Mouse (Mus musculus): ENCODE data around the gene Vps41. TPM values are rescaled to one million over a fixed set of nuclear protein-coding genes. Genes with fewer than 3 reads are reported as not detected.

Gene Vps41
- polyA plus RNA-seq, 1 experiment from 2014 or later: 45.5 TPM

- WGBS: 90% methylated on average over 4 of the region's 4 CpGs
- peaks cover 4% of the 10 kb centered on the region; the same call in 1 of the 2 replicates for H3K36me3 ChIP-seq (ENCODE audit: control insufficient read depth, insufficient read depth)
- ATAC-seq: no peak
- TF ChIP-seq CTCF (IDR thresholded peaks at IDR 0.05; ENCODE audit: low read depth): no peak
- no peaks in the 10 kb centered on the region for H3K9me3 ChIP-seq (ENCODE audit: control insufficient read depth)
- no peaks in the 10 kb centered on the region for H3K27me3 ChIP-seq (replicated peaks; ENCODE audit: control insufficient read depth, insufficient read depth, low read length)
- no peak overlapping the region for H3K4me3 ChIP-seq (ENCODE audit: low read depth, low read length)
- H3K4me2 ChIP-seq (replicated peaks; ENCODE audit: low read depth): no peak overlapping the region
- no peak overlapping the region for H3K27ac ChIP-seq (ENCODE audit: low read depth, low read length)
- no peak overlapping the region for H3K9ac ChIP-seq (ENCODE audit: low read depth, low read length)
- H3K4me1 ChIP-seq (replicated peaks; ENCODE audit: control insufficient read depth, insufficient read depth, low read length): no peaks in the 10 kb centered on the region
These were observed 122.1 kb downstream of the Vps41 start for GRCm38 (mm10) chr13:18839231-18839630.

GRCm38 (mm10) chr13:18840366-18840765 is 123.3 kb downstream of the Vps41 start:
- Histone ChIP-seq H3K9ac (ENCODE audit: low read depth, low read length) (no peak overlapping the region), H3K36me3 (ENCODE audit: control insufficient read depth, insufficient read depth) (peaks cover 11% of the 10 kb centered on the region), H3K4me3 (ENCODE audit: low read depth, low read length) (no peak overlapping the region), H3K4me1 (replicated peaks; ENCODE audit: control insufficient read depth, insufficient read depth, low read length) (no peaks in the 10 kb centered on the region), H3K9me3 (ENCODE audit: control insufficient read depth) (no peaks in the 10 kb centered on the region), H3K4me2 (replicated peaks; ENCODE audit: low read depth) (no peak overlapping the region), H3K27ac (ENCODE audit: low read depth, low read length) (no peak overlapping the region), H3K27me3 (replicated peaks; ENCODE audit: control insufficient read depth, insufficient read depth, low read length) (no peaks in the 10 kb centered on the region)
- no peak for ATAC-seq
- no peak for TF ChIP-seq CTCF (IDR thresholded peaks at IDR 0.05; ENCODE audit: low read depth)
- 82% methylated on average over 4 of the region's 4 CpGs for WGBS

- Histone ChIP-seq H3K4me2 (replicated peaks; ENCODE audit: low read depth) (no peak overlapping the region), H3K27ac (ENCODE audit: low read depth, low read length) (no peak overlapping the region), H3K27me3 (replicated peaks; ENCODE audit: control insufficient read depth, insufficient read depth, low read length) (no peaks in the 10 kb centered on the region), H3K9me3 (ENCODE audit: control insufficient read depth) (no peaks in the 10 kb centered on the region), H3K9ac (ENCODE audit: low read depth, low read length) (no peak overlapping the region), H3K4me1 (replicated peaks; ENCODE audit: control insufficient read depth, insufficient read depth, low read length) (no peaks in the 10 kb centered on the region), H3K36me3 (ENCODE audit: control insufficient read depth, insufficient read depth) (peaks cover 14% of the 10 kb centered on the region), H3K4me3 (ENCODE audit: low read depth, low read length) (no peak overlapping the region)
- TF ChIP-seq CTCF (IDR thresholded peaks at IDR 0.05; ENCODE audit: low read depth): no peak
- no peak for ATAC-seq
- 69% methylated on average over 2 of the region's 2 CpGs for WGBS
These were observed 123.9 kb downstream of the Vps41 start for GRCm38 (mm10) chr13:18841019-18841418.

- Histone ChIP-seq H3K9me3 (ENCODE audit: control insufficient read depth) (no peaks in the 10 kb centered on the region), H3K9ac (ENCODE audit: low read depth, low read length) (no peak overlapping the region), H3K4me3 (ENCODE audit: low read depth, low read length) (no peak overlapping the region), H3K4me1 (replicated peaks; ENCODE audit: control insufficient read depth, insufficient read depth, low read length) (no peaks in the 10 kb centered on the region), H3K27ac (ENCODE audit: low read depth, low read length) (no peak overlapping the region), H3K27me3 (replicated peaks; ENCODE audit: control insufficient read depth, insufficient read depth, low read length) (no peaks in the 10 kb centered on the region), H3K4me2 (replicated peaks; ENCODE audit: low read depth) (no peak overlapping the region), H3K36me3 (ENCODE audit: control insufficient read depth, insufficient read depth) (peaks cover 20% of the 10 kb centered on the region)
- TF ChIP-seq CTCF (IDR thresholded peaks at IDR 0.05; ENCODE audit: low read depth): no peak
- ATAC-seq: no peak
- 93% methylated on average over 6 of the region's 6 CpGs for WGBS
These were observed 124.7 kb downstream of the Vps41 start for GRCm38 (mm10) chr13:18841752-18842282.

GRCm38 (mm10) chr13:18842556-18842955 is 125.5 kb downstream of the Vps41 start:
- TF ChIP-seq CTCF (IDR thresholded peaks at IDR 0.05; ENCODE audit: low read depth): no peak

GRCm38 (mm10) chr13:18843546-18843945 is 126.5 kb downstream of the Vps41 start:
- H3K27me3 ChIP-seq (replicated peaks; ENCODE audit: control insufficient read depth, insufficient read depth, low read length): no peaks in the 10 kb centered on the region
- ATAC-seq: no peak
- 96% methylated on average over 1 of the region's 1 CpGs for WGBS

More at GRCm38 (mm10) chr13:18842556-18842955, 125.5 kb downstream of the Vps41 start:
- Histone ChIP-seq H3K4me1 (replicated peaks; ENCODE audit: control insufficient read depth, insufficient read depth, low read length) (no peaks in the 10 kb centered on the region), H3K27ac (ENCODE audit: low read depth, low read length) (no peak overlapping the region), H3K36me3 (ENCODE audit: control insufficient read depth, insufficient read depth) (peaks cover 26% of the 10 kb centered on the region), H3K4me2 (replicated peaks; ENCODE audit: low read depth) (no peak overlapping the region), H3K4me3 (ENCODE audit: low read depth, low read length) (no peak overlapping the region), H3K27me3 (replicated peaks; ENCODE audit: control insufficient read depth, insufficient read depth, low read length) (no peaks in the 10 kb centered on the region), H3K9ac (ENCODE audit: low read depth, low read length) (no peak overlapping the region), H3K9me3 (ENCODE audit: control insufficient read depth) (no peaks in the 10 kb centered on the region)
- ATAC-seq: no peak
- WGBS: 92% methylated on average over 4 of the region's 4 CpGs

GRCm38 (mm10) chr13:18847386-18847785 is 130.3 kb downstream of the Vps41 start:
- H3K4me2 ChIP-seq (replicated peaks; ENCODE audit: low read depth): no peak overlapping the region
- H3K4me1 ChIP-seq (replicated peaks; ENCODE audit: control insufficient read depth, insufficient read depth, low read length): no peaks in the 10 kb centered on the region
- no peak overlapping the region for H3K9ac ChIP-seq (ENCODE audit: low read depth, low read length)
- H3K4me3 ChIP-seq (ENCODE audit: low read depth, low read length): no peak overlapping the region
- H3K27me3 ChIP-seq (replicated peaks; ENCODE audit: control insufficient read depth, insufficient read depth, low read length): no peaks in the 10 kb centered on the region
- no peak for ATAC-seq
- H3K36me3 ChIP-seq (ENCODE audit: control insufficient read depth, insufficient read depth): peaks cover 26% of the 10 kb centered on the region
- H3K9me3 ChIP-seq (ENCODE audit: control insufficient read depth): no peaks in the 10 kb centered on the region
- H3K27ac ChIP-seq (ENCODE audit: low read depth, low read length): no peak overlapping the region
- no peak for TF ChIP-seq CTCF (IDR thresholded peaks at IDR 0.05; ENCODE audit: low read depth)
- WGBS: 66% methylated on average over 3 of the region's 3 CpGs

More at GRCm38 (mm10) chr13:18843546-18843945, 126.5 kb downstream of the Vps41 start:
- H3K36me3 ChIP-seq (ENCODE audit: control insufficient read depth, insufficient read depth): peaks cover 27% of the 10 kb centered on the region
- no peak overlapping the region for H3K4me3 ChIP-seq (ENCODE audit: low read depth, low read length)
- no peak for TF ChIP-seq CTCF (IDR thresholded peaks at IDR 0.05; ENCODE audit: low read depth)
- H3K9ac ChIP-seq (ENCODE audit: low read depth, low read length): no peak overlapping the region
- H3K9me3 ChIP-seq (ENCODE audit: control insufficient read depth): no peaks in the 10 kb centered on the region
- no peaks in the 10 kb centered on the region for H3K4me1 ChIP-seq (replicated peaks; ENCODE audit: control insufficient read depth, insufficient read depth, low read length)
- no peak overlapping the region for H3K4me2 ChIP-seq (replicated peaks; ENCODE audit: low read depth)
- no peak overlapping the region for H3K27ac ChIP-seq (ENCODE audit: low read depth, low read length)

Measured in intestine, postnatal 0 days (tissue).